Mouse (Mus musculus): ENCODE results near the gene Sbk2. TPM values are rescaled to one million over a fixed set of nuclear protein-coding genes. Genes with fewer than 3 reads are reported as not detected.

Gene Sbk2
- polyA plus RNA-seq, 1 experiment, result not detected

GRCm38 (mm10) chr7:4925441-4926381 lies 38.5 kb downstream of the Sbk2 start, which contains the start of gene Ssc5d:
Gene Ssc5d, plus strand, starts transcription at chr7:4925785.
- Histone ChIP-seq H3K4me1 (ENCODE audit: control insufficient read depth, insufficient read depth, low read length) (peaks cover 51% of the 10 kb centered on the region), H3K27ac (ENCODE audit: insufficient read depth, low read depth, low read length) (peak within 1 kb of the TSS; percentile 99), H3K4me3 (ENCODE audit: insufficient read depth, low read depth, low read length) (peak within 1 kb of the TSS; percentile 45)
- whole genome bisulfite sequencing, result 16% methylated on average over 6 of the region's 6 CpGs
- TF ChIP-seq POLR2A (IDR thresholded peaks at IDR 0.05; ENCODE audit: insufficient read depth, low read depth, low read length) (no peak), CTCF (IDR thresholded peaks at IDR 0.05; ENCODE audit: insufficient read depth, low read depth, low read length) (no peak)

- TF ChIP-seq CTCF (IDR thresholded peaks at IDR 0.05; ENCODE audit: insufficient read depth, low read depth, low read length) (no peak), POLR2A (IDR thresholded peaks at IDR 0.05; ENCODE audit: insufficient read depth, low read depth, low read length) (no peak)
- 3% methylated on average over 3 of the region's 4 CpGs for WGBS
- peak overlapping the region; percentile 99 for H3K27ac ChIP-seq (ENCODE audit: insufficient read depth, low read depth, low read length)
- no peak overlapping the region; the same call in 1 of the 2 replicates for H3K4me3 ChIP-seq (ENCODE audit: insufficient read depth, low read depth, low read length)
- H3K4me1 ChIP-seq (ENCODE audit: control insufficient read depth, insufficient read depth, low read length), result peaks cover 59% of the 10 kb centered on the region
Observed at GRCm38 (mm10) chr7:4924891-4925301, 39.3 kb downstream of the Sbk2 start.

- TF ChIP-seq POLR2A (IDR thresholded peaks at IDR 0.05; ENCODE audit: insufficient read depth, low read depth, low read length), result no peak
- no peak for TF ChIP-seq CTCF (IDR thresholded peaks at IDR 0.05; ENCODE audit: insufficient read depth, low read depth, low read length)
- WGBS, result under 1% methylated on average over 4 of the region's 4 CpGs
- H3K4me3 ChIP-seq (ENCODE audit: insufficient read depth, low read depth, low read length), result peak overlapping the region; percentile 45
- H3K4me1 ChIP-seq (ENCODE audit: control insufficient read depth, insufficient read depth, low read length), result peaks cover 60% of the 10 kb centered on the region
- peak overlapping the region; percentile 99 for H3K27ac ChIP-seq (ENCODE audit: insufficient read depth, low read depth, low read length)
Observed at GRCm38 (mm10) chr7:4924483-4924882, 39.7 kb downstream of the Sbk2 start.

- peak overlapping the region; percentile 45 for H3K4me3 ChIP-seq (ENCODE audit: insufficient read depth, low read depth, low read length)
- TF ChIP-seq CTCF (IDR thresholded peaks at IDR 0.05; ENCODE audit: insufficient read depth, low read depth, low read length), result no peak
- TF ChIP-seq POLR2A (IDR thresholded peaks at IDR 0.05; ENCODE audit: insufficient read depth, low read depth, low read length), result no peak
- WGBS, result 2% methylated on average over 37 of the region's 37 CpGs
- H3K27ac ChIP-seq (ENCODE audit: insufficient read depth, low read depth, low read length), result peak overlapping the region; percentile 99
- peaks cover 66% of the 10 kb centered on the region for H3K4me1 ChIP-seq (ENCODE audit: control insufficient read depth, insufficient read depth, low read length)
Observed at GRCm38 (mm10) chr7:4923586-4924364, 40.4 kb downstream of the Sbk2 start.

GRCm38 (mm10) chr7:4922931-4923565 lies 41.2 kb downstream of the Sbk2 start:
- peak overlapping the region; percentile 99 for H3K27ac ChIP-seq (ENCODE audit: insufficient read depth, low read depth, low read length)
- H3K4me3 ChIP-seq (ENCODE audit: insufficient read depth, low read depth, low read length), result peak overlapping the region; percentile 45
- 1% methylated on average over 14 of the region's 14 CpGs for WGBS
- TF ChIP-seq POLR2A (IDR thresholded peaks at IDR 0.05; ENCODE audit: insufficient read depth, low read depth, low read length) (no peak), CTCF (IDR thresholded peaks at IDR 0.05; ENCODE audit: insufficient read depth, low read depth, low read length) (no peak)
- peaks cover 66% of the 10 kb centered on the region for H3K4me1 ChIP-seq (ENCODE audit: control insufficient read depth, insufficient read depth, low read length)

- WGBS, result 1% methylated on average over 14 of the region's 14 CpGs
- no peak; the same call in 1 of the 2 replicates for TF ChIP-seq POLR2A (IDR thresholded peaks at IDR 0.05; ENCODE audit: insufficient read depth, low read depth, low read length)
- TF ChIP-seq CTCF (IDR thresholded peaks at IDR 0.05; ENCODE audit: insufficient read depth, low read depth, low read length), result no peak
- Histone ChIP-seq H3K27ac (ENCODE audit: insufficient read depth, low read depth, low read length) (peak overlapping the region; percentile 99), H3K4me3 (ENCODE audit: insufficient read depth, low read depth, low read length) (peak overlapping the region; percentile 45), H3K4me1 (ENCODE audit: control insufficient read depth, insufficient read depth, low read length) (peaks cover 66% of the 10 kb centered on the region)
Observed at GRCm38 (mm10) chr7:4922508-4922907, 41.7 kb downstream of the Sbk2 start.

- H3K4me3 ChIP-seq (ENCODE audit: insufficient read depth, low read depth, low read length), result peak within 1 kb of the TSS; percentile 45
- TF ChIP-seq POLR2A (IDR thresholded peaks at IDR 0.05; ENCODE audit: insufficient read depth, low read depth, low read length), result no peak
- TF ChIP-seq CTCF (IDR thresholded peaks at IDR 0.05; ENCODE audit: insufficient read depth, low read depth, low read length), result no peak
- H3K4me1 ChIP-seq (ENCODE audit: control insufficient read depth, insufficient read depth, low read length), result peaks cover 68% of the 10 kb centered on the region
- 10% methylated on average over 8 of the region's 8 CpGs for WGBS
- H3K27ac ChIP-seq (ENCODE audit: insufficient read depth, low read depth, low read length), result peak within 1 kb of the TSS; percentile 99
Observed at GRCm38 (mm10) chr7:4921824-4922482, 42.3 kb downstream of the Sbk2 start, which contains the start of gene Nat14. Gene Nat14, plus strand, starts transcription at chr7:4922028.
